Mouse (Mus musculus) small intestine, adult 2 months (tissue): Measurements from ENCODE around the gene Msrb2.

ENCODE experiments used
- CTCF ChIP-seq: fragments of 200-500 bp; IDR thresholded peaks from 2 replicates; pipeline ENCODE4 v1.5.1; 2012; ENCODE audit warnings: low read depth, mild to moderate bottlenecking, control low read depth, inconsistent platforms, low read length, moderate library complexity, mixed read lengths; ENCODE audit not compliant: insufficient replicate concordance, insufficient read length; ENCODE audit errors: extremely low read depth
- POLR2A ChIP-seq: fragments of 200-500 bp; IDR thresholded peaks from 2 replicates; pipeline ENCODE4 v1.6.1; 2012; ENCODE audit warnings: low read depth, mild to moderate bottlenecking, control low read depth, inconsistent platforms, low read length, moderate library complexity

DNA sequence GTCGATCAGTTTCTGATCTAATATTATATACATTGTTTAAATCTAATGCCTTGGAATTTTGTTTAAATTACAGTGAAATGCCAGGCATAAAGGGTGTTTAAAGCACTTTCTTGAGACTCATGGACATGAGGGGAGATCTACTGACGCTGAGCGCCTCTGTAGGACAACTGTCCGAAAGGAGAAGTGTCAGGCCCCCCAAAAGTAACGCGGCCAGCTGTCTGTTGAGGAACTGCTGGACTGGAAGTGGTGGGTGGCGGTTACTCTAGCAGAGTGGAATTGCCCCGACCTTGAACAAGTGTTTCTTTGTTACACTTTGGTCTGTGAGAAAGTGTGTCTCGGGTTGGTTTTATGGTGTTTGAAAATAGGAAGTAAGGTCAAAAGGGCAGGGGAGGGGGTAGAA lies 73.1 kb downstream of the Msrb2 start:
- TF ChIP-seq CTCF (no peak), POLR2A (no peak)
